Mouse (Mus musculus) forebrain, embryonic 15.5 days (tissue): ENCODE measurements around the gene Prkcq. TPM values are rescaled to one million over a fixed set of nuclear protein-coding genes. Genes with fewer than 3 reads are reported as not detected.

ENCODE experiments used
- ATAC-seq: fragments of 200-750 bp; cut with Nextera tagmentation; replicated peaks from 2 replicates; pipeline ENCODE4 v1.8.0; 2017; ENCODE audit warnings: mild to moderate bottlenecking, moderate TSS enrichment, moderate library complexity
- H3K27ac ChIP-seq: fragments of 300-500 bp; sonication (generic); replicated peaks from 2 replicates; pipeline ENCODE4 v1.5.1; 2015; ENCODE audit warnings: mild to moderate bottlenecking, inconsistent platforms
- H3K27me3 ChIP-seq: fragments of 300-500 bp; sonication (generic); 2 replicates; pipeline ENCODE4 v1.6.1; 2015; ENCODE audit warnings: inconsistent platforms
- H3K36me3 ChIP-seq: fragments of 300-500 bp; sonication (generic); 2 replicates; pipeline ENCODE4 v1.6.1; 2015; ENCODE audit warnings: mild to moderate bottlenecking, inconsistent platforms
- H3K4me1 ChIP-seq: fragments of 300-500 bp; sonication (generic); 2 replicates; pipeline ENCODE4 v1.6.1; 2015; ENCODE audit warnings: inconsistent platforms
- H3K4me2 ChIP-seq: fragments of 300-500 bp; sonication (generic); replicated peaks from 2 replicates; pipeline ENCODE4 v1.6.1; 2015; ENCODE audit warnings: mild to moderate bottlenecking, inconsistent platforms
- H3K4me3 ChIP-seq: fragments of 300-500 bp; sonication (generic); 2 replicates; pipeline ENCODE4 v1.5.1; 2015; ENCODE audit warnings: mild to moderate bottlenecking, inconsistent platforms
- H3K9ac ChIP-seq: fragments of 300-500 bp; sonication (generic); replicated peaks from 2 replicates; pipeline ENCODE4 v1.6.1; 2015; ENCODE audit warnings: mild to moderate bottlenecking, inconsistent platforms
- H3K9me3 ChIP-seq: fragments of 300-500 bp; sonication (generic); 2 replicates; pipeline ENCODE4 v1.6.1; 2016; ENCODE audit warnings: inconsistent platforms
- whole genome bisulfite sequencing: fragments of 180-500 bp; shearing (Covaris S2); methylation state at CpG from one replicate; pipeline ENCODE4 v1.1.7; 2015; ENCODE audit warnings: mixed read lengths; 5-methylcytosine and 5-hydroxymethylcytosine counted together
- polyA plus RNA-seq: library from polyadenylated mRNA; unstranded; fragments of >200 nt; fragmentation: Nextera tagmentation; extraction: Ambion mirVana; gene quantifications from 2 replicates; pipeline ENCODE4 v1.2.1, GENCODE M21; 2015

Prkcq gene
- polyA plus RNA-seq, 1 experiment from 2014 or later, result 3.5 TPM

DNA sequence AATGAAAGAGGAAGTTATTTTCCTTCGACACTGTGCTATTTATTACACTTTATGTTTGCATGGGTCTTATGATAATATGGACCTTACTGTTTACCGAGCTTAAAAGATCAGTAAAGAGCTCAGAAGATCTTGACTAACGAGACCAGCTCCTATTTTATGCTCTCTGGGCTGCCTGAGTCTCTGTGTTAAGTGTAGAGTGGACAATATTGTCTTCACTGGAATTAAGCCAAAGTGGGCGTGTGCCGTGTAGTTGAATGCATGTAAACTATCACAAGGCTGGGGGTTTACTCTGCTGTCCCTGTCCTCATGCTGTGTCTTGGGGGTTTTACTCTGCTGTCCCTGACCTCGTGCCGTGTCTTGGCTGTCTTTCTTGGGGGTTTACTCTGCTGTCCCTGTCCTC lies 107.1 kb downstream of the Prkcq start:
- no peak for ATAC-seq
- Histone ChIP-seq H3K27me3 (no peaks in the 10 kb centered on the region), H3K9ac (no peak overlapping the region), H3K36me3 (no peaks in the 10 kb centered on the region), H3K4me3 (no peak overlapping the region), H3K4me1 (no peaks in the 10 kb centered on the region), H3K27ac (no peak overlapping the region), H3K4me2 (no peak overlapping the region), H3K9me3 (no peaks in the 10 kb centered on the region)
- 54% methylated on average over 7 of the region's 7 CpGs for WGBS

DNA sequence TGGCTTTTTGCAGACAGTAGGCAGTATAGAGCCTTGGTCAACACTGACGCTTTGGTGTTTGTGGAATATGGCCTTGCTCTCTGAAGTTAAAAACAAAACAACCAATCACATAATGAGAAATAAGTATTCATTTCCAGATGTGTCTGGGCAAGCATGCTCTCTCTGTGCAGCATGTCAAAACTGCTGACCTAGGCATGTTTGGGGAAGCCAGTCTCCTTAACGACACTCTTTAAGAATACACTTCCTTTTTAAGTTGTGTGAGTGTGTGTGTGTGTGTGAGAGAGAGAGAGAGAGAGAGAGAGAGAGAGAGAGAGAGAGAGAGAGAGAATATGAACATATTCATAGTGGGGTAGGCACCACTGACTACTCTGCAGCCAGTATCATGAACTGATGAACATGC lies 108.3 kb downstream of the Prkcq start:
- no peak overlapping the region for H3K4me3 ChIP-seq
- no peak overlapping the region for H3K27ac ChIP-seq
- H3K4me2 ChIP-seq, result no peak overlapping the region
- no peak overlapping the region for H3K9ac ChIP-seq
- H3K27me3 ChIP-seq, result no peaks in the 10 kb centered on the region
- 77% methylated on average over 2 of the region's 2 CpGs for WGBS
- no peak for ATAC-seq
- H3K36me3 ChIP-seq, result no peaks in the 10 kb centered on the region
- no peaks in the 10 kb centered on the region for H3K4me1 ChIP-seq
- no peaks in the 10 kb centered on the region for H3K9me3 ChIP-seq

DNA sequence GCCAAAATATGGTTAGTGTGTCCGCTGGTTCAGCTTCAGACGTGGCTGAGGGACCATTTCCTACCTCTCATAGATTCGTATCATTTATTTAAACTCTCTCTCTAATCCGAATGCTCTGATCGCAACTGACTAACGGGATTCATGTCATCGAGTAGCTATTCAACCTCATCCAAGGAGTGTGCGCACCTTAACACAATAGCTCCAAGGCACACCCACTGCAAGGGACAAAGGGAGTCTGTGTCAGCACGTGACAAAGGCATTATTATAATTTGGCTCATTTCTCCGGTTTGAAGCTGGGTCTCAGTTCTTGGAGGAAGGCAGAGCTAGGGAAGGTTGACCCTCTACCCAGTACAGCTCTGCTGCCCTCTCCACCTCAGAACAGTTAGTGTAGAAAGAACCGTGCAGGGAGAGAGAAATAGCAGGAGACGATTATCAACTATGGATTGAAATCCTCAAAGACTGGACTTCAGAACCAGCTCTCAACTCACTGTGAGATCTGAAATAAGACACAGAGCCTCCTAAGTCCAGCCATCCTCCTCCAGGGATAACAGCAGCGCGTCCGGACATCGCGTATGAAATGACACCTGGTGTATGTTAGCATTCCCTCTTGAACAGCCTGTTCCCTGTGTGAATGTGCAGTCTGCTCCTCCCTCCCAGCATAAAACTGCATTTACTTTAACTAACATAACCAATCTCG lies 116.1 kb downstream of the Prkcq start:
- H3K9ac ChIP-seq, result no peak overlapping the region
- peak; percentile 77 for ATAC-seq
- H3K36me3 ChIP-seq, result no peaks in the 10 kb centered on the region
- H3K4me1 ChIP-seq, result peaks cover 4% of the 10 kb centered on the region; the same call in 1 of the 2 replicates
- no peaks in the 10 kb centered on the region for H3K9me3 ChIP-seq
- 63% methylated on average over 18 of the region's 18 CpGs for WGBS
- H3K27ac ChIP-seq, result no peak overlapping the region
- H3K27me3 ChIP-seq, result no peaks in the 10 kb centered on the region
- no peak overlapping the region for H3K4me2 ChIP-seq
- H3K4me3 ChIP-seq, result no peak overlapping the region

DNA sequence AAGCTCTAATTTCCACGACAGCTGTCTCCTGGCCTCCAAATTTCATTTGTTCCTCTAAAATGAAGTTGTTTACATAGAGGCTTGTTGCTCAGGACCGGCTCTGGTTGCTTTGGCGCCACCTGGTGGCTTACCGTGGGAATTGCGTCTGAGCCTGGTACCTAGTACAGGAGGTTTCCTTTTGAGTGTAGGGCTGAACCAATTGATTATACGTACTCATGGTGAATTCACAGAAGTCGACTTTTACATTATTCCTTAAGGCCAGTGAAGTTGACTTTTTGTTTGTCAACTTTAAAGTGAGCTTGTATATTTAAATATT lies 116.6 kb downstream of the Prkcq start:
- WGBS, result 6% methylated on average over 7 of the region's 7 CpGs
- Histone ChIP-seq H3K9me3 (no peaks in the 10 kb centered on the region), H3K9ac (no peak overlapping the region), H3K4me3 (no peak overlapping the region), H3K4me1 (peaks cover 4% of the 10 kb centered on the region; the same call in 1 of the 2 replicates), H3K4me2 (no peak overlapping the region), H3K36me3 (no peaks in the 10 kb centered on the region), H3K27me3 (no peaks in the 10 kb centered on the region), H3K27ac (no peak overlapping the region)
- ATAC-seq, result peak; percentile 94

DNA sequence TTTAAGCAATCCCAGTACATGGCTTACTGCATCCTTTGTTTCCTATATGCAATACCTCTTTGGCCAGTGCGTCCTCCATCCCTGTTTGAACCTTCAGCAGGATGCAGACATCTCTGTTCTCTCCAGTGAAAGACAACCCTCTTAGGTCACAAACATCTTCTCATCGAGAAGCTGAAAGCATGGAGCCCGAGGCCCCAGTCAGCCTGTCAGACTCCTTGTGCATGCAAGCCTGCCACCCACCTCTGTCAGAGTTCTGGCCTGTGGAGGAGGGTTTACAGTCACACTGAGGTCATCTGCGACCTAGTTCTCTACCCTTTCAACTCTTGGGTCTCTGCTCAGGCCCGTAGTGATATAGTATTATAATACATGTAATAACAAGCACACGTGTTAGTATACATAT lies 119.0 kb downstream of the Prkcq start:
- Histone ChIP-seq H3K9ac (no peak overlapping the region), H3K4me2 (no peak overlapping the region), H3K36me3 (no peaks in the 10 kb centered on the region), H3K4me1 (peaks cover 4% of the 10 kb centered on the region; the same call in 1 of the 2 replicates), H3K4me3 (no peak overlapping the region), H3K9me3 (no peaks in the 10 kb centered on the region), H3K27me3 (no peaks in the 10 kb centered on the region), H3K27ac (no peak overlapping the region)
- ATAC-seq, result no peak
- WGBS, result 85% methylated on average over 6 of the region's 6 CpGs

DNA sequence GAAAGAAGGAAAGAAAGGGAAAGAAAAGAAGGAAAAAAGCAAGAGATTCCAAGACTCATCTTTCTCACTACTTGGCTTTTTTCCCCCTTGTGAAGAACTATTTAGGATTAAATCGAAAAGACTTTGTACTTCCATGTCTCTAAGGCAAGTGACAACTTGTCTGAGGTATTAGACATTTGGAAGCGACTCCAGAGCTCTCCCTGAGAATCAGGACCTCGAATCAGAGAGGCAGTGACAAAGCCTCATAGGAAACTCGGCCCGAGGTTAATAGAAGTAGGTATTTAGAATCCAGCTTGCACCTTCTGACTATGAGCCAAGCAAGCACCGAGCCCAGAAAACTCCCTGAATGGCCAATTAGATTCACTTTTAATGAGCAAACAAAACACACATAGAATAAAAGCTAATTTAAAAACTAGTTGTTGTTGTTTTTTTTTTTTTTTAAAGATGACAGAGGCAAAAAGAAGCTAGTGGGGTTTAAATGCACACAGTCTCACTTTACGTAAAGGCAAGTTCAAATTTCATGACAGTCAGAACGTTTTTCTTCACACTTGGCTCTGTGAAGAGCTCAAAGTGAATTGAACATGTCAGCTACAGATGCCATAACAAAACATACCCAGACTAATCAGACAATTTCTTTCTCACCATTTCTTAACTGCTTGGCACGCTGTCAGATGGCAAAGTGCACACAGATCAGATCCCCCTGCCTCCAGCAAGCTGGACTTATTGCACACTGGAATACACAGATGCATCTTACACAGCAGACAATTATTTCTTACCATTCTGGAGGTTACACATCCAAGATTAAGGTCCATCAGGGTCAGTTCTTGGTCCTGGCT lies 119.9 kb downstream of the Prkcq start:
- Histone ChIP-seq H3K4me2 (no peak overlapping the region), H3K27me3 (no peaks in the 10 kb centered on the region), H3K9ac (no peak overlapping the region), H3K4me1 (peaks cover 4% of the 10 kb centered on the region; the same call in 1 of the 2 replicates), H3K27ac (no peak overlapping the region), H3K9me3 (no peaks in the 10 kb centered on the region), H3K4me3 (no peak overlapping the region), H3K36me3 (no peaks in the 10 kb centered on the region)
- 40% methylated on average over 9 of the region's 9 CpGs for WGBS
- no peak for ATAC-seq

DNA sequence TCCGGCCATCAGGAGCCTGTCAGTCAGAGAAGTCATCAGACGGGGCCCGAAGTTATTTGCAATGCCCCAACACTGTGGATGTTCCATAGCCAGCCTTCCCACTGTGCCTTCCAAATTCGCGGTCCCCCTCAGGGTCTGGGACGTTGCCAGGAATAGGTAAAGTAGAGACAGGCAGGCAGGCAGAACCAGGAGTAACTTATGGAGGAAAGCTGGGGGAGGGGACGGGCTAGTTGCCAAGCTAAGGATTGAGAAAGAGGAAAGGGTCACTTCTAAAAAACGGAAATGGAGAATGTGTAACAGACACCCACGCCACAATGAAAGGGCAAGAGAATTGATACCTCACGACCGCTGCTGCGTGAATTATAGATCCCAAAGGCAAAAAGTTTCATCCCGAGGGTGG lies 121.2 kb downstream of the Prkcq start:
- 82% methylated on average over 13 of the region's 13 CpGs for WGBS
- no peaks in the 10 kb centered on the region for H3K9me3 ChIP-seq
- no peak for ATAC-seq

DNA sequence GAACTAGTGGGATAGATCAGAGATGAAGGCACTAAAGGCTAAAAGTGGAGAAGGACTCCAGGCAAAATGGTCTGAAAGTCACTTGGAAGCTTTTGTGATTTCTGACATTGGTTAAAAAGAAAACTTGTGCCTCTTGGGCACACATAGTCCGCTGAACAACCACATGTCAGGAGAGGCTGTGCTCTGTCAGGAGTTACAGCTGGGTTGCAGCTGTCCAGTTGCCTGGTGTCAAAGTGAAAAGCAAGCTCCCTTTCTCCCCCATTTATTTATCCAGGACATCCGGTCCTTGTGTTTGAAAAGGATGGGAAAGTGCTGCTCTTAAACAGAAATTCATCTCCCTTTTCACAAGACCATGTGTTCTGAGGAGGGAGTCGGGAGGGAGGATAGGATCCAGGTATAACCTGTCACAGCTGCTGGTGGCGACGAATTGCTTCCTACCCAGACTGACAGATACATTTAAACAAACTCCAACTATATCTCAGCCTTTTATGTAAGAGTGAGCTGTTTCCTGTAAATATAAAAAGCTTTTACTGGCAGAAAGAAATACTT lies 122.8 kb downstream of the Prkcq start:
- Histone ChIP-seq H3K27ac (no peak overlapping the region), H3K36me3 (no peaks in the 10 kb centered on the region), H3K27me3 (no peaks in the 10 kb centered on the region), H3K4me1 (peaks cover 4% of the 10 kb centered on the region; the same call in 1 of the 2 replicates), H3K9me3 (no peaks in the 10 kb centered on the region), H3K4me2 (no peak overlapping the region), H3K4me3 (no peak overlapping the region), H3K9ac (no peak overlapping the region)
- WGBS, result 84% methylated on average over 5 of the region's 5 CpGs
- no peak for ATAC-seq

More for the DNA sequence above, 121.2 kb downstream of the Prkcq start:
- Histone ChIP-seq H3K27me3 (no peaks in the 10 kb centered on the region), H3K9ac (no peak overlapping the region), H3K4me1 (peaks cover 4% of the 10 kb centered on the region; the same call in 1 of the 2 replicates), H3K27ac (no peak overlapping the region), H3K4me3 (no peak overlapping the region), H3K4me2 (no peak overlapping the region), H3K36me3 (no peaks in the 10 kb centered on the region)

DNA sequence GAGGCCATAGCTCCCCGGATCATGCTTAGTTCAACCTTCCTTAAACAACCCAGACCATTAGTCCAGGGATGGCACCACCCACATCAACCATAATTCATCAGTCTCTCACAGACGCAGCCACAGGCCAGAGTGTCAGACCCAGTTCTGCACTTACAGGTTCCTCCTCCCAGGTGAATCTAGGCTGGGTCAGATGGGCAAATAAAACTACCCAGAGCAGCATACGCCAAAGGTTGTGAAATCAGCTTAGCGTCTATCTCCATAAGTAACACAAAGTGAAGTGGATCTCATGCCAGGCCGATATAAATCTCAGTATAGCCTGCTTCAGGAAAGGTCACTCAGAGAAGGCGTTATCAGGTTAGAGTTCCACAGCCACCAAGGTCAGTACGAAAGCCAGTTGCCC lies 126.9 kb downstream of the Prkcq start:
- H3K9me3 ChIP-seq, result no peaks in the 10 kb centered on the region
- H3K4me1 ChIP-seq, result no peaks in the 10 kb centered on the region
- no peak for ATAC-seq
- no peak overlapping the region for H3K9ac ChIP-seq
- no peak overlapping the region for H3K4me3 ChIP-seq
- H3K4me2 ChIP-seq, result no peak overlapping the region
- no peak overlapping the region for H3K27ac ChIP-seq
- 95% methylated on average over 7 of the region's 7 CpGs for WGBS
- no peaks in the 10 kb centered on the region for H3K36me3 ChIP-seq
- H3K27me3 ChIP-seq, result no peaks in the 10 kb centered on the region

DNA sequence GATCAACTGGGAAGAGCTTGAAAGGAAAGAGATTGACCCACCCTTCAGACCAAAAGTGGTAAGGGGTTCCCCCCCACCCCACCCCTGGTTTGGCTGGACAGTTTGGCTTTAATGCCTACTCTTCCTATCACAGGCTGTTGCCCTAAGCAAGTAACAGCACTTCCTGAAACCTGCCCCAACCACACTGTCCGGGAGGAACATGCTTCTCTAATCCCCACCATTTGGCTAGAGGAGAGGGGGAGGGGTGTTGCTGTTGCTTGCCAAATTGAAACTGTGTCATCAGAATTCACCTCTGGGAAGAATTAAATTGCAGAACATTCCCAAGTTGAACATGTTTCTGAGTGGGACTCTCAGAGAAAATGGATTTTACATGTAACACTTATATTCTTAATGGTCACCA lies 127.5 kb downstream of the Prkcq start:
- Histone ChIP-seq H3K4me2 (no peak overlapping the region), H3K36me3 (no peaks in the 10 kb centered on the region), H3K4me3 (no peak overlapping the region), H3K9me3 (no peaks in the 10 kb centered on the region), H3K27me3 (no peaks in the 10 kb centered on the region), H3K9ac (no peak overlapping the region), H3K4me1 (no peaks in the 10 kb centered on the region), H3K27ac (no peak overlapping the region)
- ATAC-seq, result no peak
- 31% methylated on average over 1 of the region's 1 CpGs for WGBS

DNA sequence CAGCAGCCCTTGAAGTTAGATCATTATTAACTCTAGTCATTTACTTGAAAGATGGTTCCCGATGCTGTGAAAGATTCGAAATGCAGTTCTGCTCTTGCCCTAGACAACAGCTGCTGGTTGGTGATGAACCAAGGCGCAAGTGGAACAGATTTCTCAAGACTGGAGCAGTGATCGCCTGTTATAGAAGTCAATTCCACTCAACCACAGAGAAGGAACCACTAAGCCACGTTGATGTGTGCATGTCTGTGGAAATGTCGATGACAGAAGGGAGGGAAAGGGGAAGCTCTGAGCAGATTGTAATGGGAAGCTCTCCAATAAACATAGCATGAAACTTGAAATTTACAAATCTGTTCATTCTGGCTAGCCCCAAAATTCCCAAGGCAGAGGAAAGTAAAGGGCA lies 128.5 kb downstream of the Prkcq start:
- Histone ChIP-seq H3K9me3 (no peaks in the 10 kb centered on the region), H3K27ac (no peak overlapping the region), H3K4me3 (no peak overlapping the region), H3K4me2 (no peak overlapping the region), H3K36me3 (no peaks in the 10 kb centered on the region), H3K9ac (no peak overlapping the region), H3K27me3 (no peaks in the 10 kb centered on the region), H3K4me1 (no peaks in the 10 kb centered on the region)
- no peak for ATAC-seq
- 77% methylated on average over 6 of the region's 6 CpGs for WGBS

DNA sequence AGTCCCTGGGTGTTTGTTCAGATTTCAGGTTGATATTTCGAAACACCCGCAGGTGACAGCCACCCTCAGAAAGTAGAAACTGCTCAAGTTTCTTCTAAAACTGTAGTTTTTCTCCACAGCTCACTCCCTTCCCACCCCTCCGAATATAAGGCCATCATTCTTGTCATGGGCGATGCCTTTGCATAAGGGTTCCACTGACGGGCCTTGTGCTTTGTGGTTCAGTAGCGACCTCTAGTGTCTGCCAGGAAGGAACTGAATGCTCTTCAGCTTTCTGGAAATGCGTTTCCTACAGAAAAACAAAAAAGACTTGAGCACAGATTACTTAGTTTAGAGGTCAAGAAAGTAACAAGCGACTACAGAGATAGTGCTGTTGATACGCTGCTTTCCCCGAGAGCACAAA lies 148.3 kb downstream of the Prkcq start:
- no peaks in the 10 kb centered on the region for H3K4me1 ChIP-seq
- no peaks in the 10 kb centered on the region for H3K36me3 ChIP-seq
- H3K9ac ChIP-seq, result no peak overlapping the region
- ATAC-seq, result no peak
- no peak overlapping the region for H3K4me3 ChIP-seq
- H3K27me3 ChIP-seq, result no peaks in the 10 kb centered on the region
- H3K4me2 ChIP-seq, result no peak overlapping the region
- H3K27ac ChIP-seq, result no peak overlapping the region
- 44% methylated on average over 10 of the region's 10 CpGs for WGBS
- no peaks in the 10 kb centered on the region for H3K9me3 ChIP-seq
